Mouse (Mus musculus): ENCODE results near the gene Chd2. TPM values are rescaled to one million over a fixed set of nuclear protein-coding genes. Genes with fewer than 3 reads are reported as not detected.
A peak's percentile ranks its signal among the peaks of the same experiment; 100 is the strongest.
"Not testable (repeated sequence)": the region's sequence is repeated elsewhere in the genome, so short reads cannot be mapped to it uniquely, and the experiment has no call there.

Gene Chd2
- polyA plus RNA-seq, 1 experiment, result 104 TPM

GRCm38 (mm10) chr7:73530846-73531245 lies 10.8 kb downstream of the Chd2 start:
- peaks cover 4% of the 10 kb centered on the region for H3K36me3 ChIP-seq (ENCODE audit: control insufficient read depth, insufficient read depth, low read length, poor library complexity, severe bottlenecking)
- no peak overlapping the region for H3K4me3 ChIP-seq (ENCODE audit: low read depth, low read length)
- peak overlapping the region; percentile 38; the same call in 1 of the 2 replicates for H3K27ac ChIP-seq (ENCODE audit: insufficient read depth, low read length)
- peak overlapping the region; percentile 32; the same call in 1 of the 2 replicates for H3K9ac ChIP-seq (ENCODE audit: low read depth, poor library complexity, severe bottlenecking)
- no peaks in the 10 kb centered on the region for H3K9me3 ChIP-seq (replicated peaks; ENCODE audit: control insufficient read depth, insufficient read depth, low read length, poor library complexity, severe bottlenecking)
- H3K4me1 ChIP-seq (ENCODE audit: control insufficient read depth, insufficient read depth, low read length), result no peaks in the 10 kb centered on the region
- no peaks in the 10 kb centered on the region for H3K27me3 ChIP-seq (ENCODE audit: control insufficient read depth, insufficient read depth, low read length, poor library complexity, severe bottlenecking)
- TF ChIP-seq CTCF (IDR thresholded peaks at IDR 0.05; ENCODE audit: low read depth, low read length) (no peak), POLR2A (IDR thresholded peaks at IDR 0.05; ENCODE audit: insufficient read depth, low read length) (no peak), EP300 (IDR thresholded peaks at IDR 0.05; ENCODE audit: insufficient read depth, low read depth, low read length) (no peak)

GRCm38 (mm10) chr7:73530164-73530563 lies 11.5 kb downstream of the Chd2 start:
- Histone ChIP-seq H3K4me3 (ENCODE audit: low read depth, low read length) (no peak overlapping the region), H3K4me1 (ENCODE audit: control insufficient read depth, insufficient read depth, low read length) (no peaks in the 10 kb centered on the region), H3K27ac (ENCODE audit: insufficient read depth, low read length) (no peak overlapping the region; the same call in 1 of the 2 replicates), H3K9ac (ENCODE audit: low read depth, poor library complexity, severe bottlenecking) (no peak overlapping the region), H3K27me3 (ENCODE audit: control insufficient read depth, insufficient read depth, low read length, poor library complexity, severe bottlenecking) (no peaks in the 10 kb centered on the region), H3K9me3 (replicated peaks; ENCODE audit: control insufficient read depth, insufficient read depth, low read length, poor library complexity, severe bottlenecking) (no peaks in the 10 kb centered on the region), H3K36me3 (ENCODE audit: control insufficient read depth, insufficient read depth, low read length, poor library complexity, severe bottlenecking) (peaks cover 4% of the 10 kb centered on the region)
- TF ChIP-seq EP300 (IDR thresholded peaks at IDR 0.05; ENCODE audit: insufficient read depth, low read depth, low read length) (no peak), CTCF (IDR thresholded peaks at IDR 0.05; ENCODE audit: low read depth, low read length) (no peak), POLR2A (IDR thresholded peaks at IDR 0.05; ENCODE audit: insufficient read depth, low read length) (no peak)

- Histone ChIP-seq H3K27ac (ENCODE audit: insufficient read depth, low read length) (peak overlapping the region; percentile 59; the same call in 1 of the 2 replicates), H3K4me3 (ENCODE audit: low read depth, low read length) (no peak overlapping the region), H3K9ac (ENCODE audit: low read depth, poor library complexity, severe bottlenecking) (0 out of 2 replicates have a peak overlapping the region, but pooled peaks have one; percentile 15), H3K4me1 (ENCODE audit: control insufficient read depth, insufficient read depth, low read length) (no peaks in the 10 kb centered on the region), H3K27me3 (ENCODE audit: control insufficient read depth, insufficient read depth, low read length, poor library complexity, severe bottlenecking) (no peaks in the 10 kb centered on the region), H3K9me3 (replicated peaks; ENCODE audit: control insufficient read depth, insufficient read depth, low read length, poor library complexity, severe bottlenecking) (no peaks in the 10 kb centered on the region), H3K36me3 (ENCODE audit: control insufficient read depth, insufficient read depth, low read length, poor library complexity, severe bottlenecking) (peaks cover 4% of the 10 kb centered on the region)
- no peak for TF ChIP-seq CTCF (IDR thresholded peaks at IDR 0.05; ENCODE audit: low read depth, low read length)
- TF ChIP-seq EP300 (IDR thresholded peaks at IDR 0.05; ENCODE audit: insufficient read depth, low read depth, low read length), result no peak
- no peak for TF ChIP-seq POLR2A (IDR thresholded peaks at IDR 0.05; ENCODE audit: insufficient read depth, low read length)
Observed at GRCm38 (mm10) chr7:73529261-73529660, 12.4 kb downstream of the Chd2 start.

- not testable (repeated sequence) for H3K9ac ChIP-seq (ENCODE audit: low read depth, poor library complexity, severe bottlenecking)
Observed at GRCm38 (mm10) chr7:73528377-73528894, 13.2 kb downstream of the Chd2 start.

GRCm38 (mm10) chr7:73527225-73527624 lies 14.4 kb downstream of the Chd2 start:
- TF ChIP-seq CTCF (IDR thresholded peaks at IDR 0.05; ENCODE audit: low read depth, low read length), result no peak
- H3K36me3 ChIP-seq (ENCODE audit: control insufficient read depth, insufficient read depth, low read length, poor library complexity, severe bottlenecking), result peaks cover 8% of the 10 kb centered on the region
- H3K4me1 ChIP-seq (ENCODE audit: control insufficient read depth, insufficient read depth, low read length), result no peaks in the 10 kb centered on the region
- no peak overlapping the region for H3K27ac ChIP-seq (ENCODE audit: insufficient read depth, low read length)
- no peak overlapping the region for H3K4me3 ChIP-seq (ENCODE audit: low read depth, low read length)
- no peak overlapping the region for H3K9ac ChIP-seq (ENCODE audit: low read depth, poor library complexity, severe bottlenecking)
- no peaks in the 10 kb centered on the region for H3K9me3 ChIP-seq (replicated peaks; ENCODE audit: control insufficient read depth, insufficient read depth, low read length, poor library complexity, severe bottlenecking)
- H3K27me3 ChIP-seq (ENCODE audit: control insufficient read depth, insufficient read depth, low read length, poor library complexity, severe bottlenecking), result no peaks in the 10 kb centered on the region

More at GRCm38 (mm10) chr7:73528377-73528894, 13.2 kb downstream of the Chd2 start:
- not testable (repeated sequence) for H3K36me3 ChIP-seq (ENCODE audit: control insufficient read depth, insufficient read depth, low read length, poor library complexity, severe bottlenecking); H3K4me3 ChIP-seq (ENCODE audit: low read depth, low read length); H3K27me3 ChIP-seq (ENCODE audit: control insufficient read depth, insufficient read depth, low read length, poor library complexity, severe bottlenecking); H3K4me1 ChIP-seq (ENCODE audit: control insufficient read depth, insufficient read depth, low read length); H3K9me3 ChIP-seq (replicated peaks; ENCODE audit: control insufficient read depth, insufficient read depth, low read length, poor library complexity, severe bottlenecking)
- H3K27ac ChIP-seq (ENCODE audit: insufficient read depth, low read length), result peak overlapping the region; percentile 49; the same call in 1 of the 2 replicates

- H3K27me3 ChIP-seq (ENCODE audit: control insufficient read depth, insufficient read depth, low read length, poor library complexity, severe bottlenecking), result no peaks in the 10 kb centered on the region
- H3K9me3 ChIP-seq (replicated peaks; ENCODE audit: control insufficient read depth, insufficient read depth, low read length, poor library complexity, severe bottlenecking), result no peaks in the 10 kb centered on the region
- TF ChIP-seq EP300 (IDR thresholded peaks at IDR 0.05; ENCODE audit: insufficient read depth, low read depth, low read length), result no peak
- no peak for TF ChIP-seq POLR2A (IDR thresholded peaks at IDR 0.05; ENCODE audit: insufficient read depth, low read length)
- TF ChIP-seq CTCF (IDR thresholded peaks at IDR 0.05; ENCODE audit: low read depth, low read length), result no peak
- peak overlapping the region; percentile 28 for H3K4me3 ChIP-seq (ENCODE audit: low read depth, low read length)
- peak overlapping the region; percentile 94 for H3K27ac ChIP-seq (ENCODE audit: insufficient read depth, low read length)
- peaks cover 8% of the 10 kb centered on the region for H3K36me3 ChIP-seq (ENCODE audit: control insufficient read depth, insufficient read depth, low read length, poor library complexity, severe bottlenecking)
- peak overlapping the region; percentile 36 for H3K9ac ChIP-seq (ENCODE audit: low read depth, poor library complexity, severe bottlenecking)
- H3K4me1 ChIP-seq (ENCODE audit: control insufficient read depth, insufficient read depth, low read length), result no peaks in the 10 kb centered on the region
Observed at GRCm38 (mm10) chr7:73524454-73524952, 17.1 kb downstream of the Chd2 start.

Measured in ES-Bruce4 (cell line).